Mouse (Mus musculus) ES-Bruce4 (cell line): ENCODE results near the gene Ino80. TPM values are rescaled to one million over a fixed set of nuclear protein-coding genes. Genes with fewer than 3 reads are reported as not detected.
"Not testable (repeated sequence)": the region's sequence is repeated elsewhere in the genome, so short reads cannot be mapped to it uniquely, and the experiment has no call there.

Experiments used
- H3K27ac ChIP-seq: 2 replicates; pipeline ENCODE4 v1.5.1; 2012; ENCODE audit warnings: low read length, inconsistent platforms; ENCODE audit not compliant: insufficient read depth
- H3K27me3 ChIP-seq: 2 replicates; pipeline ENCODE4 v1.6.1; 2012; ENCODE audit warnings: mild to moderate bottlenecking, low read length, inconsistent platforms; ENCODE audit not compliant: control insufficient read depth, poor library complexity, insufficient read depth, severe bottlenecking
- H3K36me3 ChIP-seq: 2 replicates; pipeline ENCODE4 v1.6.1; 2012; ENCODE audit warnings: inconsistent platforms, mild to moderate bottlenecking, low read length, moderate library complexity; ENCODE audit not compliant: control insufficient read depth, poor library complexity, insufficient read depth, severe bottlenecking
- H3K4me1 ChIP-seq: one replicate; pipeline ENCODE4 v1.8.1; 2011; ENCODE audit warnings: low read length; ENCODE audit not compliant: control insufficient read depth, insufficient read depth
- H3K4me3 ChIP-seq: 2 replicates; pipeline ENCODE4 v1.5.1; 2011; ENCODE audit warnings: low read depth, mild to moderate bottlenecking, low read length
- H3K9ac ChIP-seq: 2 replicates; pipeline ENCODE4 v1.6.1; 2012; ENCODE audit warnings: low read depth, mild to moderate bottlenecking, inconsistent platforms; ENCODE audit not compliant: poor library complexity, severe bottlenecking
- H3K9me3 ChIP-seq: replicated peaks from 2 replicates; pipeline ENCODE4 v1.6.1; 2012; ENCODE audit warnings: mild to moderate bottlenecking, low read length, inconsistent platforms; ENCODE audit not compliant: control insufficient read depth, poor library complexity, insufficient read depth, severe bottlenecking
- CTCF ChIP-seq: IDR thresholded peaks from one replicate; pipeline ENCODE4 v1.8.1; 2011; ENCODE audit warnings: low read depth, low read length
- EP300 ChIP-seq: IDR thresholded peaks from 2 replicates; pipeline ENCODE4 v1.6.1; 2011; ENCODE audit warnings: low read depth, low read length; ENCODE audit not compliant: insufficient read depth
- POLR2A ChIP-seq: IDR thresholded peaks from one replicate; pipeline ENCODE4 v1.8.1; 2011; ENCODE audit warnings: low read length; ENCODE audit not compliant: insufficient read depth
- polyA plus RNA-seq: library from polyadenylated mRNA; stranded (reverse); fragments of >200 nt; gene quantifications from 2 replicates; pipeline ENCODE4 v1.2.4, GENCODE M21; 2011; ENCODE audit warnings: low read depth; ENCODE audit not compliant: missing spikeins, insufficient read depth, insufficient read length

Gene Ino80
- polyA plus RNA-seq, 1 experiment = 27.8 TPM

- Histone ChIP-seq H3K27ac (no peak overlapping the region), H3K27me3 (no peaks in the 10 kb centered on the region), H3K4me1 (no peaks in the 10 kb centered on the region), H3K4me3 (no peak overlapping the region), H3K9ac (no peak overlapping the region), H3K9me3 (no peaks in the 10 kb centered on the region), H3K36me3 (no peaks in the 10 kb centered on the region)
- TF ChIP-seq POLR2A (no peak), CTCF (peak; percentile 63)
These were observed 34.8 kb upstream of the Ino80 start for GRCm38 (mm10) chr2:119512292-119512691.

- Histone ChIP-seq H3K36me3 (no peaks in the 10 kb centered on the region), H3K9ac (no peak overlapping the region)
- no peak for TF ChIP-seq CTCF
- TF ChIP-seq POLR2A = no peak
- no peak for TF ChIP-seq EP300
These were observed 33.4 kb upstream of the Ino80 start for GRCm38 (mm10) chr2:119510856-119511255.

GRCm38 (mm10) chr2:119508518-119508917, 31.0 kb upstream of the Ino80 start:
- not testable (repeated sequence) for H3K4me3 ChIP-seq, H3K4me1 ChIP-seq, H3K9ac ChIP-seq, H3K27ac ChIP-seq, H3K36me3 ChIP-seq, H3K27me3 ChIP-seq, H3K9me3 ChIP-seq

More at GRCm38 (mm10) chr2:119510856-119511255, 33.4 kb upstream of the Ino80 start:
- Histone ChIP-seq H3K27me3 (no peaks in the 10 kb centered on the region), H3K4me3 (no peak overlapping the region), H3K4me1 (no peaks in the 10 kb centered on the region), H3K9me3 (no peaks in the 10 kb centered on the region), H3K27ac (no peak overlapping the region)

- Histone ChIP-seq H3K36me3 (no peaks in the 10 kb centered on the region), H3K27me3 (no peaks in the 10 kb centered on the region), H3K9ac (no peak overlapping the region), H3K9me3 (no peaks in the 10 kb centered on the region), H3K27ac (no peak overlapping the region), H3K4me3 (no peak overlapping the region), H3K4me1 (no peaks in the 10 kb centered on the region)
- TF ChIP-seq CTCF (peak; percentile 80), POLR2A (no peak)
These were observed 29.6 kb upstream of the Ino80 start for GRCm38 (mm10) chr2:119507108-119507507.

- H3K27me3 ChIP-seq = no peaks in the 10 kb centered on the region
- H3K9ac ChIP-seq = no peak overlapping the region
These were observed 23.6 kb upstream of the Ino80 start for GRCm38 (mm10) chr2:119500965-119501652.

GRCm38 (mm10) chr2:119498859-119499258, 21.4 kb upstream of the Ino80 start:
- no peak overlapping the region for H3K9ac ChIP-seq
- no peak overlapping the region for H3K4me3 ChIP-seq
- H3K36me3 ChIP-seq = no peaks in the 10 kb centered on the region
- TF ChIP-seq POLR2A (no peak), CTCF (no peak), EP300 (no peak)
- no peak overlapping the region for H3K27ac ChIP-seq
- H3K9me3 ChIP-seq = no peaks in the 10 kb centered on the region
- H3K4me1 ChIP-seq = no peaks in the 10 kb centered on the region
- no peaks in the 10 kb centered on the region for H3K27me3 ChIP-seq

More at GRCm38 (mm10) chr2:119500965-119501652, 23.6 kb upstream of the Ino80 start:
- Histone ChIP-seq H3K4me1 (no peaks in the 10 kb centered on the region), H3K27ac (no peak overlapping the region), H3K9me3 (no peaks in the 10 kb centered on the region), H3K4me3 (no peak overlapping the region), H3K36me3 (no peaks in the 10 kb centered on the region)
- TF ChIP-seq CTCF = no peak
- TF ChIP-seq EP300 = no peak
- no peak for TF ChIP-seq POLR2A
